Mouse (Mus musculus): Measurements from ENCODE around the gene Prpf38b. TPM values are rescaled to one million over a fixed set of nuclear protein-coding genes. Genes with fewer than 3 reads are reported as not detected.

Gene Prpf38b
- total and polyA plus RNA-seq, 3 experiments = 117 to 226 (median 216) TPM

- peak; percentile 42 for ATAC-seq (ENCODE audit: extremely low read depth, insufficient number of reproducible peaks, low FRiP score, poor library complexity, severe bottlenecking)
- peak; percentile 35 for DNase-seq (ENCODE audit: low spot score)
These were observed 413 bp downstream of the Prpf38b start for GRCm38 (mm10) chr3:108911081-108911547.

GRCm38 (mm10) chr3:108910303-108911080 is 1.0 kb downstream of the Prpf38b start:
- Histone ChIP-seq H3K9me3 (replicated peaks) (no peaks in the 10 kb centered on the region), H3K27me3 (ENCODE audit: insufficient read depth, low read length) (no peaks in the 10 kb centered on the region), H3K4me1 (ENCODE audit: insufficient read depth, low read depth, low read length) (peaks cover 18% of the 10 kb centered on the region), H3K36me3 (replicated peaks) (peaks cover 39% of the 10 kb centered on the region), H3K4me3 (ENCODE audit: low read depth, low read length) (peak overlapping the region; percentile 93)
- DNase-seq (ENCODE audit: low spot score) (no peak), ATAC-seq (ENCODE audit: extremely low read depth, insufficient number of reproducible peaks, low FRiP score, poor library complexity, severe bottlenecking) (no peak)
- no peak for TF ChIP-seq GATA1 (IDR thresholded peaks at IDR 0.05; ENCODE audit: borderline replicate concordance, low read length)
- TF ChIP-seq GATA2 (IDR thresholded peaks at IDR 0.05; ENCODE audit: borderline replicate concordance, low read depth, low read length) = no peak
- TF ChIP-seq TAL1 (conservative IDR thresholded peaks at IDR 0.05; ENCODE audit: low read depth, low read length) = no peak
- TF ChIP-seq CTCF (IDR thresholded peaks at IDR 0.05; ENCODE audit: low read depth, low read length) = no peak
- TF ChIP-seq POLR2AphosphoS5 (IDR thresholded peaks at IDR 0.05; ENCODE audit: insufficient replicate concordance, low read depth, low read length) = no peak

More at GRCm38 (mm10) chr3:108911081-108911547, 413 bp downstream of the Prpf38b start:
- H3K36me3 ChIP-seq (replicated peaks) = peaks cover 32% of the 10 kb centered on the region
- TF ChIP-seq CTCF (IDR thresholded peaks at IDR 0.05; ENCODE audit: low read depth, low read length) = no peak
- H3K4me3 ChIP-seq (ENCODE audit: low read depth, low read length) = peak overlapping the region; percentile 93
- H3K4me1 ChIP-seq (ENCODE audit: insufficient read depth, low read depth, low read length) = peaks cover 16% of the 10 kb centered on the region
- no peaks in the 10 kb centered on the region for H3K27me3 ChIP-seq (ENCODE audit: insufficient read depth, low read length)
- no peaks in the 10 kb centered on the region for H3K9me3 ChIP-seq (replicated peaks)

- Histone ChIP-seq H3K4me3 (ENCODE audit: low read depth, low read length) (no peak overlapping the region), H3K9me3 (replicated peaks) (peaks cover 6% of the 10 kb centered on the region), H3K36me3 (replicated peaks) (peaks cover 76% of the 10 kb centered on the region), H3K27me3 (ENCODE audit: insufficient read depth, low read length) (0 out of 2 replicates have a peak, but pooled peaks cover 2% of the 10 kb centered on the region), H3K4me1 (ENCODE audit: insufficient read depth, low read depth, low read length) (peaks cover 9% of the 10 kb centered on the region; the same call in 1 of the 2 replicates)
- DNase-seq (ENCODE audit: low spot score) (no peak), ATAC-seq (ENCODE audit: extremely low read depth, insufficient number of reproducible peaks, low FRiP score, poor library complexity, severe bottlenecking) (no peak)
- TF ChIP-seq POLR2AphosphoS5 (IDR thresholded peaks at IDR 0.05; ENCODE audit: insufficient replicate concordance, low read depth, low read length) (no peak), GATA2 (IDR thresholded peaks at IDR 0.05; ENCODE audit: borderline replicate concordance, low read depth, low read length) (no peak), CTCF (IDR thresholded peaks at IDR 0.05; ENCODE audit: low read depth, low read length) (no peak), TAL1 (conservative IDR thresholded peaks at IDR 0.05; ENCODE audit: low read depth, low read length) (no peak), GATA1 (IDR thresholded peaks at IDR 0.05; ENCODE audit: borderline replicate concordance, low read length) (no peak)
These were observed 8.6 kb downstream of the Prpf38b start for GRCm38 (mm10) chr3:108902934-108903333.

DNA sequence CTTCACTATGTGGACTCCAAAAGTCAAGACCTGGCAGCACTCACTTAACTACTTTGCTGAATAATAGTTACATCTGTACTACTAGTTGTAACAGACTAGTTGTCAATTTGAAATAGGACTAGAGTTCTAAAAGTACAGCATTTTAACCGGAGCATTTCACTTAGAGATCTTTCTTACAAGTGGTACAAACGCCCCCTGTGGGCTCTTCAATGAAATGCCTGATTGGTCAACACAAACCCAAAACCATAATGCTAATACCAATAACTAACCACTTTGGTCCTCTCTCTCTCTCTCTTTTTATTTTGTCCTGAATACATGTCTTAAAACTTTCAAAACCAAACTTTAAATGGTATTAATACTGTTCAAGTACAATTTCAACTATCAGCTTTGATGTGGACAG is 9.5 kb downstream of the Prpf38b start:
- H3K4me1 ChIP-seq (ENCODE audit: insufficient read depth, low read depth, low read length) = peaks cover 8% of the 10 kb centered on the region; the same call in 1 of the 2 replicates
- ATAC-seq (ENCODE audit: extremely low read depth, insufficient number of reproducible peaks, low FRiP score, poor library complexity, severe bottlenecking) = no peak
- 0 out of 2 replicates have a peak, but pooled peaks cover 2% of the 10 kb centered on the region for H3K27me3 ChIP-seq (ENCODE audit: insufficient read depth, low read length)
- no peak for DNase-seq (ENCODE audit: low spot score)
- no peak for TF ChIP-seq TAL1 (conservative IDR thresholded peaks at IDR 0.05; ENCODE audit: low read depth, low read length)
- TF ChIP-seq CTCF (IDR thresholded peaks at IDR 0.05; ENCODE audit: low read depth, low read length) = no peak
- TF ChIP-seq POLR2AphosphoS5 (IDR thresholded peaks at IDR 0.05; ENCODE audit: insufficient replicate concordance, low read depth, low read length) = no peak
- TF ChIP-seq GATA2 (IDR thresholded peaks at IDR 0.05; ENCODE audit: borderline replicate concordance, low read depth, low read length) = no peak
- no peak for TF ChIP-seq GATA1 (IDR thresholded peaks at IDR 0.05; ENCODE audit: borderline replicate concordance, low read length)
- no peak overlapping the region for H3K4me3 ChIP-seq (ENCODE audit: low read depth, low read length)
- peaks cover 6% of the 10 kb centered on the region for H3K9me3 ChIP-seq (replicated peaks)
- peaks cover 67% of the 10 kb centered on the region for H3K36me3 ChIP-seq (replicated peaks)

DNA sequence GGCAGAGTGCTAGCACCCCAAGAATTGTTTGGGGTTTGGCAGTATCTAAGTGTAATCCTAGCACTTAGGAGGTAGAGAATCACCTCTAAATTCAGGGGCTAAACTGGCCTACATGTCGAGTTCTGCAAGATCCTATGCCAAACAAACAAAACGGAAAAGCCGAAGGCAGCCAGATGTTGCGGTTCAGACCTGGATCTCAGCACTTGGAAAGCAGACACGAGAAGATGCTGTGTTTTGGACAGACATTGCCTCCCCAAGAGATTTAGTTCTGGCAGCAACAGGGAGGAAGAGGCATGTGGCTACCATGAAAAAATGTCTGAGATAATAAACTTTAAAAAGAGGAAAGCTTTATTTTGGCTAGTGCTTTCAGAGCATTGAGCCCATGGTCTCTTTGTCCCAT is 10.8 kb downstream of the Prpf38b start:
- Histone ChIP-seq H3K36me3 (replicated peaks) (peaks cover 54% of the 10 kb centered on the region), H3K9me3 (replicated peaks) (peaks cover 6% of the 10 kb centered on the region), H3K4me1 (ENCODE audit: insufficient read depth, low read depth, low read length) (peaks cover 6% of the 10 kb centered on the region; the same call in 1 of the 2 replicates), H3K4me3 (ENCODE audit: low read depth, low read length) (no peak overlapping the region), H3K27me3 (ENCODE audit: insufficient read depth, low read length) (0 out of 2 replicates have a peak, but pooled peaks cover 2% of the 10 kb centered on the region)
- TF ChIP-seq POLR2AphosphoS5 (IDR thresholded peaks at IDR 0.05; ENCODE audit: insufficient replicate concordance, low read depth, low read length) (no peak), GATA1 (IDR thresholded peaks at IDR 0.05; ENCODE audit: borderline replicate concordance, low read length) (no peak), TAL1 (conservative IDR thresholded peaks at IDR 0.05; ENCODE audit: low read depth, low read length) (no peak)
- ATAC-seq (ENCODE audit: extremely low read depth, insufficient number of reproducible peaks, low FRiP score, poor library complexity, severe bottlenecking) = no peak
- no peak for DNase-seq (ENCODE audit: low spot score)

- ATAC-seq (ENCODE audit: extremely low read depth, insufficient number of reproducible peaks, low FRiP score, poor library complexity, severe bottlenecking) (no peak), DNase-seq (ENCODE audit: low spot score) (no peak)
- peaks cover 6% of the 10 kb centered on the region for H3K9me3 ChIP-seq (replicated peaks)
- H3K4me1 ChIP-seq (ENCODE audit: insufficient read depth, low read depth, low read length) = peaks cover 6% of the 10 kb centered on the region; the same call in 1 of the 2 replicates
- TF ChIP-seq CTCF (IDR thresholded peaks at IDR 0.05; ENCODE audit: low read depth, low read length) (no peak), TAL1 (conservative IDR thresholded peaks at IDR 0.05; ENCODE audit: low read depth, low read length) (no peak), POLR2AphosphoS5 (IDR thresholded peaks at IDR 0.05; ENCODE audit: insufficient replicate concordance, low read depth, low read length) (no peak), GATA2 (IDR thresholded peaks at IDR 0.05; ENCODE audit: borderline replicate concordance, low read depth, low read length) (no peak), GATA1 (IDR thresholded peaks at IDR 0.05; ENCODE audit: borderline replicate concordance, low read length) (no peak)
- peaks cover 50% of the 10 kb centered on the region for H3K36me3 ChIP-seq (replicated peaks)
- H3K27me3 ChIP-seq (ENCODE audit: insufficient read depth, low read length) = 0 out of 2 replicates have a peak, but pooled peaks cover 2% of the 10 kb centered on the region
- no peak overlapping the region for H3K4me3 ChIP-seq (ENCODE audit: low read depth, low read length)
These were observed 11.4 kb downstream of the Prpf38b start for GRCm38 (mm10) chr3:108900147-108900546.

All from G1E (cell line).